Mouse (Mus musculus): ENCODE data around the gene Trim12c. TPM values are rescaled to one million over a fixed set of nuclear protein-coding genes. Genes with fewer than 3 reads are reported as not detected.

Gene Trim12c
- total RNA-seq, 1 experiment from 2014 or later = 48.6 TPM

Other genes with a start within 250 kb of the Trim12c start
- 0.38 TPM in 1 of 2 replicates, not detected in the other for gene Olfr646, start 248.5 kb downstream of the Trim12c start, total RNA-seq (2017)
- 0.25 TPM in 1 of 2 replicates, not detected in the other for gene Ubqln5, start 223.5 kb downstream of the Trim12c start, total RNA-seq (2017)
- not detected in 2 replicates for gene Olfr643, start 216.0 kb downstream of the Trim12c start, total RNA-seq (2017)
- gene Ubqln3, start 210.1 kb downstream of the Trim12c start, total RNA-seq (2017) = 0.13 and 0.30 TPM in 2 replicates
- 0.05 TPM in 1 of 2 replicates, not detected in the other for gene Ubqlnl, start 202.8 kb downstream of the Trim12c start, total RNA-seq (2017)
- 2.5 TPM in 1 of 2 replicates, not detected in the other for gene Olfm5, start 188.5 kb downstream of the Trim12c start, total RNA-seq (2017)
- not detected in 2 replicates for gene Olfr648, start 170.0 kb downstream of the Trim12c start, total RNA-seq (2017)
- gene Olfr649, start 157.4 kb downstream of the Trim12c start, total RNA-seq (2017) = not detected in 2 replicates
- gene Trim6, start 134.6 kb downstream of the Trim12c start, total RNA-seq (2017) = 9.3 and 16.7 TPM in 2 replicates
- gene Trim34a, start 108.9 kb downstream of the Trim12c start, total RNA-seq (2017) = 49.1 and 62.5 TPM in 2 replicates
- gene Trim5, start 65.3 kb downstream of the Trim12c start, total RNA-seq (2017) = 13.5 and 21.6 TPM in 2 replicates
- 124 and 139 TPM in 2 replicates for gene Trim12a, start 37.9 kb downstream of the Trim12c start, total RNA-seq (2017)
- 0.63 and 1.0 TPM in 2 replicates for gene Trim34b, start 23.9 kb downstream of the Trim12c start, total RNA-seq (2017)
- 9.2 and 19.9 TPM in 2 replicates for gene Trim30b, start 16.5 kb upstream of the Trim12c start, total RNA-seq (2017)
- gene Trim30c, start 47.5 kb upstream of the Trim12c start, total RNA-seq (2017) = 2.8 and 5.3 TPM in 2 replicates
- 57.1 and 71.2 TPM in 2 replicates for gene Trim30a, start 111.8 kb upstream of the Trim12c start, total RNA-seq (2017)
- gene Trim30d, start 154.5 kb upstream of the Trim12c start, total RNA-seq (2017) = 30.3 and 43.8 TPM in 2 replicates
- not detected in 2 replicates for gene Olfr651, start 196.8 kb upstream of the Trim12c start, total RNA-seq (2017)
- not detected in 2 replicates for gene Olfr652, start 207.5 kb upstream of the Trim12c start, total RNA-seq (2017)
- gene Olfr653, start 224.0 kb upstream of the Trim12c start, total RNA-seq (2017) = not detected in 2 replicates
- not detected in 2 replicates for gene Olfr654, start 233.7 kb upstream of the Trim12c start, total RNA-seq (2017)
- gene Olfr655, start 248.4 kb upstream of the Trim12c start, total RNA-seq (2017) = not detected in 2 replicates